Mouse (Mus musculus) activated CD4-positive, CD25-positive, alpha-beta regulatory T cell, adult 4 months (primary cell): ENCODE results near the gene Tmem223. TPM values are rescaled to one million over a fixed set of nuclear protein-coding genes. Genes with fewer than 3 reads are reported as not detected.
A peak's percentile ranks its signal among the peaks of the same experiment; 100 is the strongest.

Source experiments
- ATAC-seq: one replicate; pipeline ENCODE4 v1.8.0; 2017
- polyA plus RNA-seq, 2 experiments: library from polyadenylated mRNA; unstranded; fragments of 100-300 nt; shearing (Covaris generic); gene quantifications; one replicate each; pipeline ENCODE4 v1.2.1; 2017

Gene Tmem223
- polyA plus RNA-seq, 2 experiments from 2014 or later = 115 to 137 TPM

DNA sequence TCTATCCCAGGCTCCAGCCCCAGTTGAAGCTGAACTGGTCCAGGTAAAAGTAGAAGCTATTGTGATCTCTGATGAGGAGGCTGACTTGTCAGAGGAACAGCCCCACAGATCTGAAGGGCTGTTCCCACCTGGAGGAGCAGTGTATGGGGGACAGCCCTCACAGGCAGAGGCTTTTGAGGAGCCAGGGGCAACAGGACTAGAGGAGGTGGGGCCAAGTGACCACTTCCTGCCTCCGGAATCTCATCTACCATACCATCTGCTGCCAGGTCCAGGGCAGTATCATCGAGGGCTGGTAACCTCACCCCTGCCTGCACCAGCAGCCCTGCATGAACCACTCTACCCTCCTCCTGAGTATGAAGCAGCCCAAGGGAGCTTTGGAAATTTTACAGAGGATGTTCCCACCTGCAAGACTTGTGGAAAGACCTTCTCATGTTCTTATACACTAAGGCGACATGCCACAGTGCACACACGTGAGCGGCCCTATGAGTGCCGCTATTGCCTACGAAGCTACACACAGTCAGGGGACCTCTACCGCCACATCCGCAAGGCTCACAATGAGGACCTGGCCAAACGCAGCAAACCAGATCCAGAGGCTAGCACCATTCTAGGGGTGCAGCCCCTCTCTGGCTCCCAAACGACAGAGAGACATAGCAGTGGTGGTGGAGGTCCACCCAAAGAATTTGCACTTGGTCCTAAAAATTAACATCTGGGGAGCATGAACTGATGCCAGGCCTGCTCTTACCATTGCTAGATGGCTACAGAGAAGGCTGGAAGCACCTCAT, 33.3 kb downstream of the Tmem223 start:
- no peak for ATAC-seq

DNA sequence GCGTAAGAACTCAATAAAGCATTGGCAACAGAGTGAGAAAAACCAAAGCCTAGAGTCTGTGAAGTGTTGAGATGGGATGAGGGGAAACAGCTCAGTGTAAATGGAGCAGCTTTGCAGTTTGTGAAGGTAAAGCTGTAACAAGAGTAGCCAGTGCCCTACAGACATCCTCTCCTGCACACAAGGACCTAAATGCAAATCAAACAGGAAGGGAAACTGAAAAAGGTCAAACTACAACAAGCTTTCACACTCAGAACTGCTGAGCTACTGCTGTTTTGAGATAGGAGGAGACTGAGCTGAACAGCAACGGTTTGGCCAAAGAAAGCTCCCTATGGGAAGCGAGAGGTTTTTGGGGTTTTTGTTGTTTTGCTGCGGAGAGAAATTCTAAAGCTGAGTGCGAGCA, 36.0 kb downstream of the Tmem223 start:
- ATAC-seq = no peak

GRCm38 (mm10) chr19:8815812-8816211, 45.0 kb downstream of the Tmem223 start:
- no peak for ATAC-seq

DNA sequence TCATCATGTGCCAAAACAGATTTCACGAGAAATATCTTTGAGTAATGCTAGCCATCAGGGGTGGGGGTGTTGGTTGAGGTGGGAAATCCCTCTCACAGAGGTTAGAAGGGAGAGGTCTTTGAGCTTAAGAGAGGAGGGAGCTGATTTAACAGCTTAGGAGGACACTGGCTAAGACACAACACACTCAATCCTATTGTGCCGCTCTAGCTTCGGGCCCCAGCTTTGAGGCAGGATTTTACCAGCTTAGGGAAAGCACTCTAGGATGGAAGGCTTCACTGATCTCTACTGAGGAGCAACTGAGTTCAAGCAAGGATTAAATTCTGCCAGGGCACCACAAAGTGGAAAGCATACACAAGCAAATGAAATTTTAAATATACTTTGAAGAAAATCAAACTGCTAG, 46.2 kb downstream of the Tmem223 start:
- no peak for ATAC-seq

GRCm38 (mm10) chr19:8818301-8818798, 47.6 kb downstream of the Tmem223 start:
- ATAC-seq = no peak

GRCm38 (mm10) chr19:8818801-8819595, 48.2 kb downstream of the Tmem223 start, which contains the start of gene Ttc9c:
Ttc9c (minus strand) TSS chr19:8819333.
- ATAC-seq = peak; percentile 66

GRCm38 (mm10) chr19:8819596-8820423, 49.0 kb downstream of the Tmem223 start, which contains the start of gene Hnrnpul2:
Hnrnpul2 (plus strand) TSS chr19:8820010.
- peak; percentile 81 for ATAC-seq

- ATAC-seq = no peak
Observed at GRCm38 (mm10) chr19:8820424-8820956, 49.7 kb downstream of the Tmem223 start.

DNA sequence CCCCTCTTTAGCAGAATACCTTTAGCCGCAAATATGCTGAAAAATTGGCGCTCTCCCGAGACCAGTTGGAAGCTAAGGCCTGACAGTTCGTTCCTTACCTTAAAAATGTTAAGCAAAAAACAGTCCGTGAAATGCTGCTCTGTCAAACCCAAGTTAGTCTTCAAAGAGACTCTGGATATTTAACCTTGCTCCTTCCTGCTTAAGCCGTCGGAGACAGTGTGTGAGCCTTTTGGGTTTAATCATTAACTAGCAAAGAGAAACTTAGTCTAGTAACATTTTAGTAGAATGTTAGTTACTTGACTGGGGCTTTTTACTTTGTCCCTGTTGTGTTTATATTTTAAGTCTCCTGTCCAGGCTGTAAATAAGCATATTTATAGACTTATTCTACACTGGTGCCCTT, 50.4 kb downstream of the Tmem223 start:
- no peak for ATAC-seq

Other genes with a start within 250 kb of the Tmem223 start
- under 1 TPM in 1 of 2 experiments, not detected in 1; 0.40 TPM for gene Slc22a8, start 179.7 kb upstream of the Tmem223 start, polyA plus RNA-seq
- not detected for gene Slc22a6, start 153.0 kb upstream of the Tmem223 start, polyA plus RNA-seq
- gene Chrm1, start 107.2 kb upstream of the Tmem223 start, polyA plus RNA-seq = not detected
- gene Slc3a2, start 47.6 kb upstream of the Tmem223 start, polyA plus RNA-seq = 10 to 100 TPM; 60.3 to 69.3 TPM
- gene Wdr74, start 35.2 kb upstream of the Tmem223 start, polyA plus RNA-seq = 10 to 100 TPM; 43.3 to 70.5 TPM
- not detected for gene 1700092M07Rik, start 30.3 kb upstream of the Tmem223 start, polyA plus RNA-seq
- gene Stx5a, start 29.6 kb upstream of the Tmem223 start, polyA plus RNA-seq = 100 to 1,000 TPM; 109 to 113 TPM
- 100 to 1,000 TPM; 126 to 163 TPM for gene Nxf1, start 13.9 kb upstream of the Tmem223 start, polyA plus RNA-seq
- gene Tmem179b, start 3.5 kb downstream of the Tmem223 start, polyA plus RNA-seq = 100 to 1,000 TPM in 1 of 2 experiments, 10 to 100 TPM in 1; 98.5 to 110 TPM
- 1 to 10 TPM; 3.5 to 6.9 TPM for gene Taf6l, start 15.4 kb downstream of the Tmem223 start, polyA plus RNA-seq
- gene Polr2g, start 27.6 kb downstream of the Tmem223 start, polyA plus RNA-seq = 100 to 1,000 TPM; 171 to 186 TPM
- gene Zbtb3, start 31.6 kb downstream of the Tmem223 start, polyA plus RNA-seq = 1 to 10 TPM; 2.1 TPM
- gene Ttc9c, start 48.3 kb downstream of the Tmem223 start, polyA plus RNA-seq = 10 to 100 TPM; 39.9 to 43.8 TPM
- 1 to 10 TPM; 6.0 to 6.1 TPM for gene Hnrnpul2, start 49.0 kb downstream of the Tmem223 start, polyA plus RNA-seq
- gene AC129217.1, start 58.8 kb downstream of the Tmem223 start, polyA plus RNA-seq = not detected
- 100 to 1,000 TPM in 1 of 2 experiments, 10 to 100 TPM in 1; 93.4 to 102 TPM for gene Bscl2, start 66.5 kb downstream of the Tmem223 start, polyA plus RNA-seq
- gene Gng3, start 68.2 kb downstream of the Tmem223 start, polyA plus RNA-seq = 1 to 10 TPM in 1 of 2 experiments, under 1 TPM in 1; 0.42 to 1.2 TPM
- not detected for gene Lrrn4cl, start 79.8 kb downstream of the Tmem223 start, polyA plus RNA-seq
- 10 to 100 TPM; 62.6 to 75.9 TPM for gene Ubxn1, start 100.5 kb downstream of the Tmem223 start, polyA plus RNA-seq
- gene Uqcc3, start 109.9 kb downstream of the Tmem223 start, polyA plus RNA-seq = 10 to 100 TPM; 85.8 to 90.4 TPM
- 10 to 100 TPM; 63.2 to 70.9 TPM for gene Lbhd1, start 112.7 kb downstream of the Tmem223 start, polyA plus RNA-seq
- gene Gm49403, start 112.9 kb downstream of the Tmem223 start, polyA plus RNA-seq = not detected
- 100 to 1,000 TPM; 112 to 130 TPM for gene 1810009A15Rik, start 117.9 kb downstream of the Tmem223 start, polyA plus RNA-seq
- 1 to 10 TPM in 1 of 2 experiments, not detected in 1; 1.5 TPM for gene Gm49416, start 117.9 kb downstream of the Tmem223 start, polyA plus RNA-seq
- 10 to 100 TPM in 1 of 2 experiments, 1 to 10 TPM in 1; 8.9 to 12.2 TPM for gene Ints5, start 122.0 kb downstream of the Tmem223 start, polyA plus RNA-seq
- 10 to 100 TPM; 40.0 to 57.3 TPM for gene Ganab, start 127.1 kb downstream of the Tmem223 start, polyA plus RNA-seq
- gene B3gat3, start 149.4 kb downstream of the Tmem223 start, polyA plus RNA-seq = 10 to 100 TPM; 16.3 to 18.6 TPM
- 10 to 100 TPM in 1 of 2 experiments, 1 to 10 TPM in 1; 7.7 to 11.6 TPM for gene Rom1, start 158.4 kb downstream of the Tmem223 start, polyA plus RNA-seq
- gene Eml3, start 158.6 kb downstream of the Tmem223 start, polyA plus RNA-seq = 10 to 100 TPM; 20.4 to 25.1 TPM
- gene Mta2, start 170.9 kb downstream of the Tmem223 start, polyA plus RNA-seq = 100 to 1,000 TPM in 1 of 2 experiments, 10 to 100 TPM in 1; 58.5 to 101 TPM
- 10 to 100 TPM; 21.3 to 25.1 TPM for gene Tut1, start 182.9 kb downstream of the Tmem223 start, polyA plus RNA-seq
- gene Eef1g, start 196.0 kb downstream of the Tmem223 start, polyA plus RNA-seq = 100 to 1,000 TPM; 589 to 842 TPM
- 10 to 100 TPM; 47.2 to 60.1 TPM for gene Ahnak, start 218.3 kb downstream of the Tmem223 start, polyA plus RNA-seq